Mouse (Mus musculus) cerebellum, postnatal 36 days (tissue): ENCODE results near the gene Lmntd1.

Experiments
- DNase-seq, 2 experiments: peaks; one replicate each; pipeline ENCODE4 v3.0.0; 2021 to 2022; ENCODE audit warnings: mixed read lengths in 2 of 2

Lmntd1 gene

GRCm38 (mm10) chr6:145372066-145372465, 242.1 kb downstream of the Lmntd1 start:
- DNase-seq: no peak

- no peak for DNase-seq
Measured at GRCm38 (mm10) chr6:145371586-145371985, 242.5 kb downstream of the Lmntd1 start.

- DNase-seq: no peak
Measured at GRCm38 (mm10) chr6:145370302-145370701, 243.8 kb downstream of the Lmntd1 start.

DNA sequence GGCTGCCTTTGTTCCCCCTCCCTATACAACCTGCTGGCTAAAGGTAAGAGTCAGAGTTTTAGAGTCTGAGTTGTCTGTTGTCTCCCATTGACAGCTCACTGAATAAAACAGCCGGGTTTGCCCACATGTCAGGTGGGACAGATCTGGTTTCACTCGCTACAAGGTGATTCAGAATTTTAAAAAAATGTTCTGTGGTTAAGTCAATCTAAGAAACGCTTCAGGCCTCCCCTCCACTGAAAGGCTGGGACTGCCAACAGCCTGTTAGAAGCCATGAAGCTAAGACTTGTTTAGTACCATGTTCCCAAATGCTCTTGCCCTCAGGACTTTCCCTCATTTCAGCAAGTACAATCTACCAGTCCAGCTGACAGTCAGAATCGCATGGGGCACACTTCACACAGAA, 244.8 kb downstream of the Lmntd1 start:
- no peak for DNase-seq

DNA sequence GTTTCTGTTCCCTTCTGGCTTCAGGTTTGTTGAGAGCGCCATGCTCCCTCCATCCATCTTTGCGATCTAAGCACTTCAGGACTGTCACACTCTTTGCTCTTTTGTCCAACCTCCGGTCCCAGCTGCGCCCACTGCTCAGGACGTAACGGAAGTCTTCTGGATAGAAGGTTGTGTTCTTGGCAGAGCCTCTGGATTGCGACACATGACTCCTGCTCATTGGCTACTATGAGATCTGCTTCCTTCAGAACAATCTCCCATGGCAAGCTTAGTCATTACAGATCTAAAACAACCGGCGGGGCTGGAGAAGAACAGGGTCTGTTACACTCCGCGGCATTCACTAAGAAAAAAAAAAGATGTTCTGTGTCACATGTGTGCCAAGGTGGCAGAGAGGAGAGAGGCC, 247.6 kb downstream of the Lmntd1 start:
- no peak for DNase-seq

DNA sequence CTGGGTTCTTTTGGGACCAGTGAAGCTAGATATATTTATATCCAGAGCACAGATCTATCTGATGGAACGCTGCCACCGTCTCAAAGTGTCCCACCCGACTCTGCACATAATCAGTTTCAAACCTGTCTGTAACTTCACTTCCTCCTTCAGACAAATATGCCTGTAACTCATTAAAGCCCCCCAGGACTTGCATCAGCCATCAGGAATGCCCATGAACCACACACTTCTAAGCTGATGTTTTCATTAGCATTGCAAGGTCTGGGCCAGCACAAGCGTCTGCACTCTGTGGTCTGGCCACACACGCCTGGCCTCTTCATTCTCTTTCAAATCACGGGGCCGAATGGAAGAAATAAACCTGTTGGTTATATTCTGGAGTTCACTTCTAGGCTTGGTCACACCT, 250.4 kb downstream of the Lmntd1 start:
- DNase-seq: no peak

- no peak for DNase-seq
Measured at GRCm38 (mm10) chr6:145361109-145361694, 252.9 kb downstream of the Lmntd1 start.

DNA sequence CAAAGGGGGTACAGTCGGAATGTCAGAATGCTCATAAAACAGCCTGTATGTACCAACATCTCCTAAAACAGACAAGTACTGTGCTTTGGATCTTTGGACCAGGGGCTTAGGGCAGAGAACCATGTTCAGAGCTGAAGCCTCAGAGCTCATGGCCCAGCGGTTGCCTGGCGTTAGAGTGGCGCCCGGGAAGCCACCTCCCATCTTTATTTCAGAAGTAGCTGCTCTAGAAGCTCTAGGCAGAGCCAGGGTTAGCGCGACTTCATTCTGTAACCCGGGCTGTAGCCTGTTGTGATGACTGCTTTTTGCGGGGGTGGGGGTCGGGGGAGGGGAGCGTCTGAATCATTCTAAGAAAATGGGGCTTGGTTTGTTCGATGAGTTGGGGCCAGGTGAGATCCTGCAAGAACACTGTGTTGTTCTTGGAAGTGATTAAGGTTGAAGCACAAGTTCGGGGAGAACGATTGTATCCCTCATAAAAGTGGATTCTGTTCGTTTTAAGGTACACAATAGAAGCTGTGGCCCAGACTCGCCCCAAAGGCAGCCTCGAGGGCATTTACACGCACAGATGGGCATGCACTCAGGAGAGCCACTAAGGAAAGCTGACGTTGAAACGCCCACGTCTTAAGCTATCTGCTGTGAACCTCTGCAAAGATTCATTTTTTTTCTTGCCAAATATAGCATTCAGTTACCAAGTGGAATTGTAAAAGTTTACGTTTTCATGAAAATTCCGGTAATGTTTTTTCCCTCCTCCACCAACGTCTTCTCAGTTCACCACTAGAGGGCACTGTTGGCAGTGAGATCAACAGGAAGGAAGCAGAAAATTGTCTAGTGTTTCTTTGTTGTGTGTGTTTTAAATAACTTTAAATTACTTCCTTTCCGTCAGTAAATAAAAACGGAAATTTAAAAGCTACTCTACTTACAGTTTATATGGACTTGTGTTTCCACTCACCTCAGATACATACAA, 254.4 kb downstream of the Lmntd1 start:
- DNase-seq: peak; percentile 43 to 58

- no peak for DNase-seq
Measured at GRCm38 (mm10) chr6:145358001-145358400, 256.1 kb downstream of the Lmntd1 start.

DNA sequence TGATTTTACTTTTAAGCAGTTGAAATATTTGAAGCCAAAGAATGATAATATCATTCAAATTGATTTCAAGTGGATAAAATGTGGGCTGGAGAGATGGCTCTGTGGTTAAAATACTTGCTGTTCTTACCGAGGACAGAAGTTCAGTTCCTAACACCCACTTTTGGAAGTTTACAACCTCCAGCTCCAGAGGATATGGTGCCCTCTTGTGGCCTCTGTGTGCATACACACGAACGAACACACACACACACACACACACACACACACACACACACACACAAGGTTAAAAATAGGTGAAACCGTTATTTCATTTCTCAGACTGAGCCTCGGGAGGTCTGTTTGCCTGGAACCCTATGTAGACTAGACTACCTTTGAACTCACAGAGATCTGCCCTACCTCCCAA, 260.3 kb downstream of the Lmntd1 start:
- DNase-seq: no peak

DNA sequence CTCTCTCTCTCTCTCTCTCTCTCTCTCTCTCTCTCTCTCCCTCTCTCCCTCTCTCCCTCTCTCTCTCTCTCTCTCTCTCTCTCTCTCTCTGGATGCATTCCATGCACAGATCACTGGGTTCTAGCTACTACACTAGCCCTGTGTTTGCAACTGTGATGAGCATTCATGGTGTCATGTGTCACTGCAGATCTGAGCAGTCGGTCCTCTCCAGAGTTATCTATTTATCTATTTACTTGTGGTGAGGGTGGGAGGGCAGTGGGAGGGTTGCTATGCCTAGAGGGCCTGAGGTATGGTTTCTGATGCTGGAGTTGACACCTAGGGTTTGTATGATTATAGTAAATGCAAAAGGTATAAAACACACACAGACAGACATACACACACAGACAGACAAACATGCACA, 261.4 kb downstream of the Lmntd1 start:
- no peak for DNase-seq

DNA sequence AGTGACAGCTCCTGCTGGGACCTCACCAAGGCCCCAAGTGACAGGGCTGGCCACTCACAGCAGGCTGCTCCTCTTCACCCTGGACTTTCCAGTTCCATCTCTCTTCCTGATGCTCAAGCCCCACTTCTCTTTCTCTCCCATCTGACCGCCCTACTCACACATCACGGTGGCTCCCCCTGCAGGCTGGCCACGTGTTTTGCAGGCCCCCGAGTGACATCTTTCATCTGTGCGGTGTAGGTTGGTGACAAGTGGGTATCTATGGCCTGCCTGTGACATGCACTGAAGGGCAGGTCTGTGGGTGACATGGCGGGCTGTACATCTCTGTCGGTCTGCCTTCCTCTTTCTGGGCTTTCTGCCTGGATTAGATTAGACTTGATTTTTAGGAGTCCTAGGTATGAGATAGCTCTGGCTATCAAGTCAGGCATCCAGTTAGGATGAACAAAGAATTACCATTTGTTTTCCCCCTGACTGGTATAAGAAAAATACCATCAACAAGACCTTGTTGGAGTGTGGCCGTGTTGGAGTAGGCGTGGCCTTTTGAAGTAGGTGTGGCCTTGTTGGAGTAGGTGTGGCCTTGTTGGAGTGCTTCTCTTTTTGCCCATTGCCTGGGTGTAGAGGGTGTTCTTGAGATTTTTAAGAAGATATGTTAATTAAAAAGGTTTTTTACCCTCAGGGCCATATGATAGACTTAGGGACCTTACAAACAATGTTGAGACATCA, 265.8 kb downstream of the Lmntd1 start:
- peak in 1 of 2 experiments; percentile 28 for DNase-seq

GRCm38 (mm10) chr6:145347641-145348040, 266.5 kb downstream of the Lmntd1 start:
- no peak for DNase-seq

- DNase-seq: peak; percentile 81 to 86
Measured at GRCm38 (mm10) chr6:145346789-145347557, 267.1 kb downstream of the Lmntd1 start.

DNA sequence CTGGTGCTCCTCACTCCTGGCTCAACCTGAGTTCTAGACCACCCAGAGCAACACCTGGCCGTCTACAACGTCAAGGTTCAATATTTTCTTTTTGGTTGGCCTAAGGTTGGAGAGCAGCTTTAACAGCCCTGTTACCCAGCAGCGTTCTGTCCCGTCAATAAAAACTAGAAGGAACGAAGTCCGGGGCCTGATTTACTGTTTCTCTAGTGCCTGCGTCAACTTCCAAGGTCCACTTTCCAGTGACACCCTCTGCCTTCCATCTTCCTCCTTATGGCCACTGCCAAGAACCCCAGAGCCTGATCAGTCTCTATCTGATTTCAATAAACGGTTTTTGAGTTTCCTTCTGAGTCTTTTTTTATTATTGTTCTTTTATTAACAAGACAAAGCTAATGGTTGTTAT, 267.8 kb downstream of the Lmntd1 start:
- no peak for DNase-seq

GRCm38 (mm10) chr6:145344719-145345118, 269.4 kb downstream of the Lmntd1 start:
- no peak for DNase-seq

DNA sequence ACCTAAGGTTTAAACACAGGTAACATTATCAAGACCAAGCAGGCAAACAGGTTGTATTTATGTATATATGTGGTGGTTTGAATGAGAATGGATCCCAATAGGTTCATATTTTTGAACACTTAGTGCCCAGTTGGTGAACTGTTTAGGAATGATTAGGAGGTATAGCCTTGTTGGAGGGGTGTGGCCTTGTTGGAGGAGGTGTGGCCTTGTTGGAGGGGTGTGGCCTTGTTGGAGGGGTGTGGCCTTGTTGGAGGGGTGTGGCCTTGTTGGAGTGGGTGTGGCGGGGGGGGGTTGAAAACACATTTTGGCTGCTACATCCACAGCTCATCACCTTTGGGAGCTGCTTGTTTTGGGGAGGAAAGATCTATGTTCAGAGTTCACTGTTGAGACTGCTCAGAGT, 270.7 kb downstream of the Lmntd1 start:
- DNase-seq: no peak

- no peak for DNase-seq
Measured at GRCm38 (mm10) chr6:145342836-145343235, 271.3 kb downstream of the Lmntd1 start.

DNA sequence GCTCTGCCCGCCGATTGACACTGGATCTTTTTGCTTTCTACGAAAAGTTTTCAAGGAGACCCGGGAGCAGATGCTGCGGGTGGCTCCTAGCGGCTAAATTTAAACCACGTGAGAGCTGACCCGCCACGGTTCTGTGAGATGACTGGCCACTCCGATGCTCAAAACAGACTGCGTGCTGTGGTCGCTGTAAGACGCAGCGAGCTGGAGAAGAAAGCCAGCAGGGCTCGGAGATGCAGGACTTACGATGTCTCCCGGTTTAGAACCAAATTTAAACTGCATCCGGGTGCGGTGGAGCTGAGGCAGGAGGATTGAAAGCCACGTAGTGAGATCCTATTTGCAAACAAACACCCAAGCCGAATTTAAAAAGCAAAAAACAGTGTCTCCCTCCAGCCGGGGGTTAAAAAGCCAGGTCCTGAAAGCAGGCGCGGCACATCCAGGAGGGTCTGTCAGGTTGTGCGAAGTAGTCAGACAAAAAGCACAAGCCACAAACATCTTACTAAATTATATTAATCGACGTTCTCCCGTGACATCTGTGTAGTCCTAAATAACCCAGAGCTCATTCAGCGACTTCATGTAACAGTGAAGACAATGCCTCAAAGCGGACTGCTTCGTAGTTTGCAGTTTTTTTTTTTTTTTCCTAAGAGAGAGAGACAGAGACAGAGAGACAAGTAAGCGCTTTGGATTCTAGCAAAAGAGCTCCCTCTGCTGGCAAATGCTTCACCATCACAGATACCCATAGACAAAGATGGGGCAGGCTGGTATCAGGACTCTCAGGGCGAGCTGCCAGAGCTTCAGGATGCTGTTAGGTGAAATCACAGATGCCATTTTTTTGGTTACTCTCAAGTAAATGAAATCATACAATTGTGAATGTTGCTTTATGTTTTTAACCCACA, 272.6 kb downstream of the Lmntd1 start:
- peak; percentile 89 to 93 for DNase-seq

DNA sequence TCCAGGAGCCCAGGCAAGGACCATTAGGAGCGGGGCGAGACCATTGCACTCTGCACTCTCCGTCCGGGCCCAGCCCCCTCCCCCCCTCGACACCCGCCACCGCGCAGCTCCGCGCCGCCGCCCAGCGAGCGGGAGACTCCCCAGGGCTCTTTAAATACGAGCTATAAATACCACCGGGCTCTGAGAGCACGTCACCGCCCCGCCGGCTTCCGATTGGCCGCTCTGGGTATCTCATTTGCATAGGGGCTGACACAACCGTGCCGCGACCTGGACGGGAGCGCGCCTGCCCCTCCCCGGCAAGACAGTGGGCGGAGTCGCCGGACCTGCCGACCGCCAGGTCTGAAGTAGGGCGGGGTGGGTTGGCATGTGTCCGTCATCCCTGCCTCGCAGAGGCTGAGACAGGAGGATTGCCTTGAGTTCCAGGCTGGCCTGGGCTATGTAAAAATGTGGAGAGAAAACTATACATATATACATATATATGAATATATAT, 273.4 kb downstream of the Lmntd1 start:
- DNase-seq: peak; percentile 90 to 95

- peak; percentile 56 to 57 for DNase-seq
Measured at GRCm38 (mm10) chr6:145339956-145340656, 274.0 kb downstream of the Lmntd1 start.
